Mouse (Mus musculus) forebrain, postnatal 0 days (tissue): Measurements from ENCODE around the gene E4f1. TPM values are rescaled to one million over a fixed set of nuclear protein-coding genes. Genes with fewer than 3 reads are reported as not detected.

Experiments used
- ATAC-seq: fragments of 200-750 bp; cut with Nextera tagmentation; 2 replicates; pipeline ENCODE4 v1.8.0; 2017; ENCODE audit warnings: mild to moderate bottlenecking, moderate library complexity
- DNase-seq: peaks from one replicate; pipeline ENCODE4 v3.0.0-alpha.2; 2015
- H3K27ac ChIP-seq: fragments of 300-500 bp; sonication (generic); 2 replicates; pipeline ENCODE4 v1.5.1; 2014; ENCODE audit warnings: low read depth, mild to moderate bottlenecking, antibody characterized with exemption, low read length, moderate library complexity, mixed read lengths
- H3K27me3 ChIP-seq: fragments of 300-500 bp; sonication (generic); 2 replicates; pipeline ENCODE4 v1.6.1; 2014; ENCODE audit warnings: mild to moderate bottlenecking, low read length, mixed read lengths; ENCODE audit not compliant: insufficient read depth
- H3K36me3 ChIP-seq: fragments of 300-500 bp; sonication (generic); 2 replicates; pipeline ENCODE4 v1.6.1; 2014; ENCODE audit warnings: mild to moderate bottlenecking, moderate library complexity; ENCODE audit not compliant: insufficient read depth
- H3K4me1 ChIP-seq: fragments of 300-500 bp; sonication (generic); 2 replicates; pipeline ENCODE4 v1.6.1; 2014; ENCODE audit warnings: antibody characterized with exemption; ENCODE audit not compliant: insufficient read depth
- H3K4me2 ChIP-seq: fragments of 300-500 bp; sonication (generic); 2 replicates; pipeline ENCODE4 v1.6.1; 2014; ENCODE audit warnings: low read depth, mild to moderate bottlenecking, moderate library complexity
- H3K4me3 ChIP-seq: fragments of 300-500 bp; sonication (generic); 2 replicates; pipeline ENCODE4 v1.5.1; 2014; ENCODE audit warnings: low read depth, low read length, mixed read lengths
- H3K9ac ChIP-seq: fragments of 300-500 bp; sonication (generic); 2 replicates; pipeline ENCODE4 v1.6.1; 2014; ENCODE audit warnings: mild to moderate bottlenecking
- H3K9me3 ChIP-seq: fragments of 300-500 bp; sonication (generic); 2 replicates; pipeline ENCODE4 v1.6.1; 2016; ENCODE audit warnings: low read length
- CTCF ChIP-seq: sonication (generic); IDR thresholded peaks from 2 replicates; pipeline ENCODE4 v1.5.1; 2016; ENCODE audit warnings: antibody characterized with exemption, control low read depth, low read depth
- WGBS: fragments of 180-500 bp; shearing (Covaris S2); extraction: QIAGEN DNeasy Blood & Tissue Kit; methylation state at CpG from one replicate; pipeline ENCODE4 v1.1.7; 2014; 5-methylcytosine and 5-hydroxymethylcytosine counted together
- polyA plus RNA-seq: library from polyadenylated mRNA; unstranded; fragments of >200 nt; fragmentation: Nextera tagmentation; extraction: Ambion mirVana; gene quantifications from 2 replicates; pipeline ENCODE4 v1.2.1, GENCODE M21; 2015
- total RNA-seq: library from RNA; depleted of rRNA; stranded (reverse); fragments of >200 nt; gene quantifications from 2 replicates; pipeline ENCODE4 v1.2.3, GENCODE M21; 2014

The E4f1 gene
- total and polyA plus RNA-seq, 2 experiments from 2014 or later, result 25.6 to 37.5 TPM

DNA sequence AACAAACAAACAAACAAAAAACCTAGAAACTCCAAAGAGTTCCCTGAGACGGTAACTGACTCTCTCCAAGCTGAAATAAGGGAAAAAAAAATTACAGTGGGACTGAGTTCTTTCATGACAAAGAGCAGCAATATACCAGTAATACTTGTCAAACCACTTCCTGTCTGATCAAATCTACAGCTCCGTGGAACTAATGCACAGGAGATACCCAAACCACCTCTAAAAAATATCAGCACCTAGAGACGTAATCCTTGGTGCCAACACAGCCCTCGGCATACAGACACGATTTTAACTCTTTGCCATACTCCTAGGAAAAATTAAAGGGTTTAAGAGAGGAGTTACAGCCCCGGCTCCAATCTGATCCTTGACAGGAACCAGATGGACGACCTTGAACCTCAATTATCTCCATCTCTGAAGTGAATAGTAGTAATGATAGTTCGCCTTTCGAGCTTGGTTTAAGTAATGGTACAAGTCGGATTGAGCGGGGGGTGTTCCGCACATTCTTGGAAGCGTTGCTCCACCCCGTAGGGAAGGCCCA lies 15.8 kb downstream of the E4f1 start:
- H3K4me2 ChIP-seq, result peak overlapping the region; percentile 83
- H3K9me3 ChIP-seq, result no peaks in the 10 kb centered on the region
- 7% methylated on average over 14 of the region's 14 CpGs for WGBS
- no peaks in the 10 kb centered on the region for H3K27me3 ChIP-seq
- H3K9ac ChIP-seq, result peak overlapping the region; percentile 94
- DNase-seq (peak; percentile 16), ATAC-seq (no peak)
- peak overlapping the region; percentile 81 for H3K4me3 ChIP-seq
- H3K27ac ChIP-seq, result peak overlapping the region; percentile 93
- no peak for TF ChIP-seq CTCF
- peaks cover 10% of the 10 kb centered on the region; the same call in 1 of the 2 replicates for H3K4me1 ChIP-seq
- peaks cover 18% of the 10 kb centered on the region for H3K36me3 ChIP-seq

DNA sequence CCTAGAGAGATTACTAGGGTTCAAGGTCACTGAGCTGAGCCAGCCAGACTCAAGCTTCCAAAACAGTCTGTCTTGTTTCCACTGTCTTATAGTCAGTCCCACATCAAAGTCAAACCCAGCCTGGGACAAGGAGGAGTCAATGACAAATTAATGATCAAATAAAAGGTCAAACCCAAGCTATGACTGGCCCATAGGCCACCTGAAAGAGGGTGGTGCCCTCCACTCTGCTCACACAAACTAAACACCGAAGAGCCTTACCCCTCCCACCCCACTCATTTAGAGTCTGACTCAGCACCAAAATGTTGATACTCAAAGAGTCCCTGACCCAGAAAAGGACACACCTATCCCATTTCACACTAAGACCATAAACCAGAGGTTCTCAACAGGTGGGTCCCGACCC lies 16.7 kb downstream of the E4f1 start:
- no peaks in the 10 kb centered on the region for H3K27me3 ChIP-seq
- H3K9ac ChIP-seq, result no peak overlapping the region
- peaks cover 27% of the 10 kb centered on the region for H3K36me3 ChIP-seq
- ATAC-seq (no peak), DNase-seq (no peak)
- H3K4me2 ChIP-seq, result no peak overlapping the region
- TF ChIP-seq CTCF, result no peak
- H3K4me3 ChIP-seq, result no peak overlapping the region
- H3K4me1 ChIP-seq, result peaks cover 10% of the 10 kb centered on the region; the same call in 1 of the 2 replicates
- WGBS, result 92% methylated on average over 2 of the region's 2 CpGs
- H3K27ac ChIP-seq, result no peak overlapping the region
- H3K9me3 ChIP-seq, result no peaks in the 10 kb centered on the region

DNA sequence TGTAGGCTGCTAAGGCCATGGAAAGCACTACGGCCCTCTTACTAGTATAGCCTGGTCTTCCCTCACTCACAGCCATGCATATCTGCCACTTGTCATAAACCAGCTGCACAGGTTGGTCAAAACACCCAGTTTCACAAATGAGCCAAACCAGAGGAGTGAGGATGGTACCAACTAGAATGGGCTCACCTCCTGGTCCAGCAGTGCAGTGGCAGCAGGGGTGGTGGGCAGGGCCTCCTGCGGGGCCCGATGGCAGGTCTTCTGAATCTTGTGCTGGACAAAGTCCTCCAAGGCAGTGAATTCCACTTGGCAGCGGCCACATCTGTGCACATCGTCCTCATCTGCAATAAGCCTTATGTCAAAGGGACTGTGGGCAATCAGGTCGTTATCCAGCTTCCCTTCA lies 18.9 kb downstream of the E4f1 start:
- H3K27me3 ChIP-seq, result no peaks in the 10 kb centered on the region
- WGBS, result 92% methylated on average over 6 of the region's 6 CpGs
- H3K4me3 ChIP-seq, result no peak overlapping the region
- H3K9ac ChIP-seq, result no peak overlapping the region
- TF ChIP-seq CTCF, result no peak
- ATAC-seq (no peak), DNase-seq (no peak)
- no peak overlapping the region for H3K27ac ChIP-seq
- H3K36me3 ChIP-seq, result peaks cover 47% of the 10 kb centered on the region
- H3K4me2 ChIP-seq, result no peak overlapping the region
- no peaks in the 10 kb centered on the region for H3K9me3 ChIP-seq
- peaks cover 10% of the 10 kb centered on the region; the same call in 1 of the 2 replicates for H3K4me1 ChIP-seq

DNA sequence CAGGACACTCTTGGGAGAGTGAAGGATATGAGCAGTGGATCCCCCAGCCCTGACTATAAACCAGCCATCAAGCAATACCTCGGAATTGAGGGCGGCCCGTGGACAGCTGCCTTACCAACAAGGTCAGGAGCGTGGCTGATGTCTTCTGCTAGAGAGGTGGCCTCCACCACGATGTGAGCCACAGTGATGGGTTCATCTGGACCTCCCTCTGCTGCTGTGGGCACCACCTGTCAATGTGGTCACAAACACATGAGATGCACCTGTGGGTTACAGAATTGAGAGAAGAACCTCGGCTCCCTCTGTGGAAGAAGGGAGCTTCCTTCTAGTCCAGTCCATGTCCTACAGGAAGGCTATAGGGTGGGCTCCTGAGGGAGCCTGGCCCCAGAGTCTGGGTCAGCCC lies 20.6 kb downstream of the E4f1 start:
- no peak for TF ChIP-seq CTCF
- Histone ChIP-seq H3K9ac (no peak overlapping the region), H3K36me3 (peaks cover 64% of the 10 kb centered on the region), H3K9me3 (no peaks in the 10 kb centered on the region), H3K27ac (no peak overlapping the region), H3K4me2 (no peak overlapping the region), H3K27me3 (no peaks in the 10 kb centered on the region), H3K4me3 (no peak overlapping the region), H3K4me1 (peaks cover 10% of the 10 kb centered on the region; the same call in 1 of the 2 replicates)
- ATAC-seq (no peak), DNase-seq (no peak)
- 94% methylated on average over 6 of the region's 6 CpGs for WGBS

DNA sequence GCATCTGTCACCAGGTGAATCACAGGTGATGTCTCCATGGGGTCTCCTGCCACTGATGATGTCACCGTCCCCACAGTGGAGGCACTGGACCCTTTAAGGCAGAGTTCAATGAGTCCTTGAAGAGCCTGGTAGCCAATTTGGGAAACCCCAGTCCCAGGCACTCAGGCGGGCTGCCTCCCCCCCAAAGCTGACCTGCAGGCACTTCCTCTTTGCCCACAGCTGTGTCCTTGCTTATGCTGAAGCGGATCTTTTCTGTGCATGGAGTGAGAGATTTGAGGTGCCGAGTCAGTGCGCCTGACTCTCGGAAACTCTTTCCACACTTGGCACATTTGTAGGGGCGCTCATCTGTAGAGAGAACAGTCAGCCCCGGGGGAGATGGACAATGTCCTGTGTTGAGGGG lies 23.5 kb downstream of the E4f1 start:
- no peak overlapping the region for H3K27ac ChIP-seq
- ATAC-seq (no peak), DNase-seq (no peak)
- WGBS, result 96% methylated on average over 8 of the region's 8 CpGs
- TF ChIP-seq CTCF, result no peak
- no peak overlapping the region for H3K4me3 ChIP-seq
- H3K27me3 ChIP-seq, result no peaks in the 10 kb centered on the region
- H3K4me1 ChIP-seq, result no peaks in the 10 kb centered on the region
- no peak overlapping the region for H3K4me2 ChIP-seq
- H3K9me3 ChIP-seq, result no peaks in the 10 kb centered on the region
- peaks cover 85% of the 10 kb centered on the region for H3K36me3 ChIP-seq
- H3K9ac ChIP-seq, result no peak overlapping the region

DNA sequence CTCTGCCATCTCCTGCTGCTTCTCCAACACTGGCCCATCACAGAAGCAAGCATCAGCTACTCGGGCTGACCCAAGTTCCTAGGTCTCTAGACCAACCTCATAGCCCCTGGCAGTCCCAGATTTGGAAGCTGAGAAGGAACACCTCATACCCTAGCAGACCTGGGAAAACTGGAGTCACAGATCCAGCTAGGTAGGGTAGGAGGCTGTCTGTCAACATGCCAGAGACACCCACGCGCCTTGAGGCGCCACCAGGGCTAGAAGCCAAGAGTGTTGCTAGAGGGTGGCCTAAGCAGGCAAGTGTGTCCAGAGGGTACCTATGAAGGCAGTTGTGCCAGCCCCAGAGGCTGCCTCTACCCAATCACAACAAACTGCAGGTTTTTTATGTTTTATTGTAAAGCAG lies 26.7 kb downstream of the E4f1 start:
- WGBS, result 88% methylated on average over 4 of the region's 4 CpGs
- ATAC-seq, result no peak

DNA sequence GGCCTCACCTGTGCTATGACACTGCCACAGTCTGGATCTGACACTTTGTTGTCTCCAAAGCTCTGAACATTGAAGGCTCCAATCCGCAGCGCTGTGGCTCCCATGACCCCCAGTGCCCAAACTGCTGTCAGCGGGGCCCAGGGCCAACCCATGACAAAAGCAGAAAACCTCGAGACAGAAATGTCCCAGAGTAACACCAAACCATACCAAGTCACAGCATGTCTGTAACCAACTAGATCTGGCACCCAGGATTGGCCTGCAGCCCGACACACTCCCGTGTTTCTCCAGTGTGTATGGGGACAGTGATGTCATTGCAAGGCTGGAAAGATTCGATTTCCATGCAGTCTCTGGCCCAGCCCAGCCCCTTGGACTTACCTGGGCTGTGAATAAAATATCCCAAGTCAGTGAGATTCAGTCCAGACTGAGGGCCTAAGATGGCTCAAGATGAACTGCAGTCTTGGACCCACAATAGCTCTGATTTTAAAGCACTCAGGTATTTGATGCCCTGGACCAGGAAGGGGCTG lies 27.4 kb downstream of the E4f1 start, which contains the start of gene Dnase1l2:
Dnase1l2 (minus strand) TSS at position 474 of the 524 bp plus-strand sequence.
- ATAC-seq (no peak), DNase-seq (no peak)
- Histone ChIP-seq H3K9ac (no peak within 1 kb of the TSS), H3K4me1 (no peaks in the 10 kb centered on the region), H3K27ac (no peak within 1 kb of the TSS), H3K4me2 (no peak within 1 kb of the TSS), H3K9me3 (no peaks in the 10 kb centered on the region), H3K27me3 (no peaks in the 10 kb centered on the region), H3K36me3 (peaks cover 75% of the 10 kb centered on the region), H3K4me3 (no peak within 1 kb of the TSS)
- 72% methylated on average over 7 of the region's 7 CpGs for WGBS
- no peak for TF ChIP-seq CTCF

More for the DNA sequence above, 26.7 kb downstream of the E4f1 start:
- no peak for DNase-seq
- no peak overlapping the region for H3K4me2 ChIP-seq
- peaks cover 82% of the 10 kb centered on the region for H3K36me3 ChIP-seq
- no peaks in the 10 kb centered on the region for H3K27me3 ChIP-seq
- H3K27ac ChIP-seq, result no peak overlapping the region
- no peaks in the 10 kb centered on the region for H3K9me3 ChIP-seq
- no peak overlapping the region for H3K4me3 ChIP-seq
- no peak overlapping the region for H3K9ac ChIP-seq
- TF ChIP-seq CTCF, result no peak
- H3K4me1 ChIP-seq, result no peaks in the 10 kb centered on the region
